Mouse (Mus musculus) embryonic facial prominence, embryonic 13.5 days (tissue): Measurements from ENCODE around the gene Bcas3. TPM values are rescaled to one million over a fixed set of nuclear protein-coding genes. Genes with fewer than 3 reads are reported as not detected.

Source experiments
- ATAC-seq: fragments of 200-750 bp; cut with Nextera tagmentation; 2 replicates; pipeline ENCODE4 v1.8.0; 2017; ENCODE audit warnings: low read depth; ENCODE audit not compliant: insufficient number of reproducible peaks, insufficient read depth, low FRiP score, low TSS enrichment
- H3K27ac ChIP-seq: fragments of 300-500 bp; sonication (generic); 2 replicates; pipeline ENCODE4 v1.5.1; 2015; ENCODE audit warnings: moderate library complexity, mild to moderate bottlenecking, inconsistent platforms
- H3K27me3 ChIP-seq: fragments of 300-500 bp; sonication (generic); 2 replicates; pipeline ENCODE4 v1.6.1; 2015; ENCODE audit warnings: mild to moderate bottlenecking, inconsistent platforms
- H3K36me3 ChIP-seq: fragments of 300-500 bp; sonication (generic); 2 replicates; pipeline ENCODE4 v1.6.1; 2015; ENCODE audit warnings: mild to moderate bottlenecking, inconsistent platforms
- H3K4me1 ChIP-seq: fragments of 300-500 bp; sonication (generic); 2 replicates; pipeline ENCODE4 v1.6.1; 2015; ENCODE audit warnings: inconsistent platforms
- H3K4me2 ChIP-seq: fragments of 300-500 bp; sonication (generic); 2 replicates; pipeline ENCODE4 v1.6.1; 2015; ENCODE audit warnings: moderate library complexity, mild to moderate bottlenecking, inconsistent platforms
- H3K4me3 ChIP-seq: fragments of 300-500 bp; sonication (generic); 2 replicates; pipeline ENCODE4 v1.5.1; 2015; ENCODE audit warnings: mild to moderate bottlenecking, inconsistent platforms
- H3K9ac ChIP-seq: fragments of 300-500 bp; sonication (generic); 2 replicates; pipeline ENCODE4 v1.6.1; 2015; ENCODE audit warnings: mild to moderate bottlenecking, inconsistent platforms
- H3K9me3 ChIP-seq: fragments of 300-500 bp; sonication (generic); 2 replicates; pipeline ENCODE4 v1.6.1; 2016; ENCODE audit warnings: inconsistent platforms
- WGBS: fragments of 180-500 bp; shearing (Covaris S2); methylation state at CpG from one replicate; pipeline ENCODE4 v1.1.7; 2015; ENCODE audit warnings: mixed read lengths; 5-methylcytosine and 5-hydroxymethylcytosine counted together
- polyA plus RNA-seq: library from polyadenylated mRNA; unstranded; fragments of >200 nt; fragmentation: Nextera tagmentation; extraction: Ambion mirVana; gene quantifications from 2 replicates; pipeline ENCODE4 v1.2.1, GENCODE M21; 2015

Gene Bcas3
- polyA plus RNA-seq, 1 experiment from 2014 or later: 33.1 TPM

DNA sequence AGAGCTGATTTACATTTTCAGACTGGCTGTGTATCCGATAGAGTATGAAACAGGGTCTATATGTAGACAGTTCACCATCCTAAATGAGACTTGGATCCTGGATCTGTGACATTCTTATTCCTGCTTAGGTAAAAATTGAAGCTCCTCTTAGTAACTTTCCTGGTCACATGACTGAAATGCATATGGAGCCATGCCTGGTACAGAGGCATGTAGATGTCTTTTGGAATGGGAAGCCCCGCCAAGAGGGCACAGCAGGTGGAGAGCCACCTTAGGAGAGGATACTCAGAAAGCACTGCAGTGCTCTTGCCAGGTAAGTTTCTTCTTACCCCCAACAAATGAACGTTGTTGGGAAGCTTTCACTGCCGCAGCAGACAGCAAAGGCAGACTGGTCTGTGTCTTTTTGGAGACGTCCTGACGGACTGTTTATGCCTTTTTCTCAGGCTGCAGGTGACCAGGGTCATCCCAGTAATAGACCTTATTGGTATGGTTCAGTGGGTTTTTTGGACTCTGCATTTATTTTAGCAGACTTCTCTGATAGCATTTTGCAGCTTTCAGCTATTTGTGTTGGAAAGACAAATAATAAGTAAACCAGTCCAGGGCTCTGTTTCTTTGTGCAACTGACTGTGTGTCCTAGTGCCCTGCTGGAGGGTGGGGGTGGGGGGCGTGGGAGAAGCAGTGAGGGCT is 292.3 kb downstream of the Bcas3 start:
- Histone ChIP-seq H3K27ac (peak overlapping the region; percentile 72), H3K9me3 (no peaks in the 10 kb centered on the region), H3K27me3 (no peaks in the 10 kb centered on the region), H3K4me2 (no peak overlapping the region), H3K4me1 (peaks cover 48% of the 10 kb centered on the region), H3K36me3 (no peaks in the 10 kb centered on the region), H3K4me3 (no peak overlapping the region), H3K9ac (0 out of 2 replicates have a peak overlapping the region, but pooled peaks have one; percentile 51)
- WGBS: 75% methylated on average over 7 of the region's 7 CpGs
- ATAC-seq: no peak

DNA sequence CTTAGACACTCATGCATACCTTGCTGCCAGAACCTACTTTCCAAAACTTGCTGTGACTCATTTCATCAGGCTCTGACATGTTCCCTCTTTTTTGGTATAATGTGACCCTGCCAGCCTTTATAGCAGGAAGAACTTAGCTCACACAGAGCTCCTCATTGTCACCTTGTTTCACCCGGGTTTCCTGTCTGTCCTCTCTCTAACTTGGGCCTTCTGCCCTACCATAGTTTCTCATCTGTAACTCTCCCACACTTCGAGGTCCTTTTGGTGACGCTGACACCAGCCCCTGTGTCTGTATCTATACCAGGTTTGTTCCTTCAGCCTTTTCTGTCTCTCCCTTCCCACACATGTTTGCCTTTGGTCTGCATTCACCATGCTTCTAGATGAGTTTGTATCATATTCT is 295.9 kb downstream of the Bcas3 start:
- Histone ChIP-seq H3K36me3 (no peaks in the 10 kb centered on the region), H3K9me3 (no peaks in the 10 kb centered on the region), H3K4me1 (peaks cover 28% of the 10 kb centered on the region), H3K27me3 (no peaks in the 10 kb centered on the region), H3K9ac (no peak overlapping the region), H3K4me3 (no peak overlapping the region), H3K4me2 (no peak overlapping the region), H3K27ac (no peak overlapping the region)
- no peak for ATAC-seq
- WGBS: 45% methylated on average over 3 of the region's 3 CpGs

DNA sequence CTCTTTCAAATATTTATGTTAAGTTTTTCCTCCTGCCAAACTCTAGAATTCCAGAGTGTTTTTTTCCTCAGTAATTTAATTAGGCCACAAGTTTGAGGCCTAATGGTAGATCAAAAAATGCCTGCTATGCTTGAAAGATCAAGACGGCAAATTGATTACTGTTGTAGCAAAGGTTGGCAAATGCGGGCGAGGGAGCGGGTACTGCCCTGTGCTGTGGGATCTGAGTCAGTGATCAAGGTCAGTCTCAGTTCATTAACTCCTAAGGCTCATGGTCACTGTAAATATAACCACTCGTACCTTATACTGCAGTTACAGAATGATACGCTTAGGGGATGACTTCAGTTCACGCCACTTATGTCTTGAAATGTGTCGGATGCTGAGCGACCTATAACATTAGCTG is 296.4 kb downstream of the Bcas3 start:
- H3K27ac ChIP-seq: no peak overlapping the region
- H3K36me3 ChIP-seq: no peaks in the 10 kb centered on the region
- H3K4me2 ChIP-seq: no peak overlapping the region
- H3K9me3 ChIP-seq: no peaks in the 10 kb centered on the region
- ATAC-seq: no peak
- no peak overlapping the region for H3K4me3 ChIP-seq
- H3K9ac ChIP-seq: no peak overlapping the region
- no peaks in the 10 kb centered on the region for H3K27me3 ChIP-seq
- peaks cover 23% of the 10 kb centered on the region for H3K4me1 ChIP-seq
- 49% methylated on average over 9 of the region's 9 CpGs for WGBS

DNA sequence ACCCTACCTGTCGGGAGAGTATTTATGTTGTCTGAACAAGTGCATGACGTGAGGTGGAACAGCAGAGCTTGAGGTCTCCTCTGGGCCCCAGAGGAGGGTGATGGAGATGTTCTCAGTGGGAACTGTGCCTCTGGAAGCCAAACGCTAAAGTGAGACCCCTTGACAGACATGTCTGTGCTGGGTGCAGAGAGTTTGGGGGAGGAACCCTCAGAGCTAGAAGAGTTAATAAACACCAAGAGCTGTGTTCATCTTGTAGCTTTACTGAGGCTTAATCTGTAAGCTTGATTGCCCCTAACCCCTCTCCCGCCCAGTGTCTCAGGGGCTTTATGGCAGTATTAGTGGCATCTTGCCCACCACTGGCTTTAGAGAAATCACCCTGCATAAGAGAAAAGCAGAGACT is 304.5 kb downstream of the Bcas3 start:
- 0 out of 2 replicates have a peak, but pooled peaks cover 3% of the 10 kb centered on the region for H3K4me1 ChIP-seq
- H3K4me3 ChIP-seq: no peak overlapping the region
- no peak overlapping the region for H3K27ac ChIP-seq
- no peaks in the 10 kb centered on the region for H3K27me3 ChIP-seq
- ATAC-seq: no peak
- 73% methylated on average over 4 of the region's 4 CpGs for WGBS
- no peaks in the 10 kb centered on the region for H3K9me3 ChIP-seq
- H3K9ac ChIP-seq: no peak overlapping the region
- no peaks in the 10 kb centered on the region for H3K36me3 ChIP-seq
- H3K4me2 ChIP-seq: no peak overlapping the region

DNA sequence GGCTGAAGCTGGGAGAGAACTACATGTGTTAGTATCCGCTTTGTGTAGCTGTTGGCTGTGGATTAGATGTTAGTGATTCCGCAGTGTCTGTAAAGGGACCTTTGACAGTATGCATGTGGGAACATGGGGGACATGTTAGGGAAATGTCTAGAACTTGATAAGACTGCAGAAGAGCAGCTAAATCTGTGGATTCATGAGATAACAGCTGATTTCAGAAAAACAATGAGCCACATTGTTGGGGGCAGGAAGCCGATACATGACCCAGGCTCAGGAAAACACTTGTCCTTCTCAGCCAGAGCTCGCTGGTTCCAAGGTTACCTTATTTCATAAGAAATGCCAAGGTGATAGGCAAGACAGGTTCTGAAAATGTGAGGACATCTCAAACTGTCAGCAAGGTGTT is 307.3 kb downstream of the Bcas3 start:
- ATAC-seq: no peak
- no peak overlapping the region for H3K4me3 ChIP-seq
- no peaks in the 10 kb centered on the region for H3K27me3 ChIP-seq
- no peak overlapping the region for H3K27ac ChIP-seq
- H3K36me3 ChIP-seq: no peaks in the 10 kb centered on the region
- 80% methylated on average over 4 of the region's 4 CpGs for WGBS
- H3K9ac ChIP-seq: no peak overlapping the region
- H3K4me1 ChIP-seq: 0 out of 2 replicates have a peak, but pooled peaks cover 3% of the 10 kb centered on the region
- H3K4me2 ChIP-seq: no peak overlapping the region
- no peaks in the 10 kb centered on the region for H3K9me3 ChIP-seq

DNA sequence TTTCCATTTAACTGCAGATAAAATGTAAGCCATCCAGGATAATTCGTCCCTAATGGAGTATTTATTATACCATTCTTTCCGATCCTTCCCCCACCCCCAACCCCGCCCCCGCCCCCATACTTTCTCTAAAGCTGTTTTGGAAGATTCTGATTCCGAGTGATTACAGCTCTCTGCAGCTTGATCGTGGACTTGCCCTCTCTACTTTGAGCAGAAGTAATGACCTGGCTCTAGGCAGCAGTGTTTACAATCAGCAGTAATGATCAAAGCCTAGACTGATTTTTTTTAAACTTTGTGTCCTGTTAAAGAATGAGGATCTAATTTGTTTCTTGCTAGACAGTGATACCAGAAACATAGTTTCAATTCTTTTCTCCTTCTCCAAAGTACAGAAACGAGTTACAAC is 314.2 kb downstream of the Bcas3 start:
- Histone ChIP-seq H3K4me1 (peaks cover 28% of the 10 kb centered on the region), H3K4me3 (no peak overlapping the region), H3K27me3 (peaks cover 14% of the 10 kb centered on the region), H3K27ac (peak overlapping the region; percentile 68), H3K36me3 (no peaks in the 10 kb centered on the region), H3K9ac (no peak overlapping the region), H3K4me2 (peak overlapping the region; percentile 53), H3K9me3 (no peaks in the 10 kb centered on the region)
- WGBS: 21% methylated on average over 7 of the region's 7 CpGs
- ATAC-seq: no peak

DNA sequence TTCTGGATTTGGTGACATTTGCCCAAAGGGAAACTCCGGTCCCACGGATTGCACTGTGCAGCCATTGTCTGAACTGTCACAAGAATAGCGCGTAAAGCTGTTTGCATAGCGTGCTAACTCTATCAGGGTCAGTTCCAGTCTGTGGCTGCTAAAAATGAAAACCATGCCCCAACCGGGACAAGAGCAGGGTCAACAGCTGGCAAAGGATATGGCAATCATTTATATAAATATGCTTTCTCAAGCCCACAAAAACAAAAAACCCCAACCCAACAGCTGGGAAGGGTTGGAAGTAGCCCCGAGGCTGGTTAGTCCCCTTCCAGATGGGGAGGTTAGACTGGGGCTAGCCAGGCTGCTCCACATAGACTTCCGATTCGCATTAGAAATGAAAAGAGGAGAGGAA is 314.8 kb downstream of the Bcas3 start:
- peak; percentile 67; the same call in 1 of the 2 replicates for ATAC-seq
- Histone ChIP-seq H3K36me3 (no peaks in the 10 kb centered on the region), H3K9ac (0 out of 2 replicates have a peak overlapping the region, but pooled peaks have one; percentile 4), H3K4me2 (peak overlapping the region; percentile 53), H3K4me1 (peaks cover 28% of the 10 kb centered on the region), H3K27me3 (peaks cover 14% of the 10 kb centered on the region), H3K27ac (peak overlapping the region; percentile 68), H3K4me3 (peak overlapping the region; percentile 17), H3K9me3 (no peaks in the 10 kb centered on the region)
- WGBS: 16% methylated on average over 9 of the region's 9 CpGs

DNA sequence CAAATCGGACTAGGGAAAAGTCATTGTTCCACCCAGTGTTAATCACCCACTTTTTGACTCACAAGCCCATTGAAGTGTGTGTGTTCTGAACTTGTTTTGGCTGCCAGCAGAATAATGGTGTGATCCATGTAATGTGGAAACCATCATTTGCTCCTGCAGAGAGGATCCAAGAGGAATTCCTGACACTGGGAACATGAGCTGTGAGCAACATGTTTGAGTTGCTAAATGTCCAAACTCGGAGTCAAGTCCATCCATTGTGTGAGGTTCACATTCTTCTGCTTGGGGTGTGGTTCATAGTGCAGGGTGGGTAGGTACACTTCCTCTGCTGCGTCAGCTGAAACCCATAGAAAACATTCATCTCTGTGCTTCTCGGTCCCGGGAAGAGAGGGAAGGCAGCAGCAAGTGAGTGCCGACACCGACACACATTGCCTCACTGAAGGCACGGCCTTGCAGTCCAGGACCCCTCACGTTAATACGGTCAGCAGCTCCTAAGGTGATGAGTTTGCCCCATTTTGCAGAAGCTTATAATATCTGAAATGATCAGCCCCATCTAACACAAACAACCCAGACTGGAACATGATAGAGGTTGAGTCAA is 320.0 kb downstream of the Bcas3 start:
- H3K9me3 ChIP-seq: no peaks in the 10 kb centered on the region
- no peak for ATAC-seq
- H3K36me3 ChIP-seq: no peaks in the 10 kb centered on the region
- no peak overlapping the region for H3K27ac ChIP-seq
- H3K27me3 ChIP-seq: peaks cover 18% of the 10 kb centered on the region
- H3K4me2 ChIP-seq: no peak overlapping the region
- peaks cover 35% of the 10 kb centered on the region for H3K4me1 ChIP-seq
- H3K4me3 ChIP-seq: no peak overlapping the region
- WGBS: 74% methylated on average over 10 of the region's 10 CpGs
- no peak overlapping the region for H3K9ac ChIP-seq

DNA sequence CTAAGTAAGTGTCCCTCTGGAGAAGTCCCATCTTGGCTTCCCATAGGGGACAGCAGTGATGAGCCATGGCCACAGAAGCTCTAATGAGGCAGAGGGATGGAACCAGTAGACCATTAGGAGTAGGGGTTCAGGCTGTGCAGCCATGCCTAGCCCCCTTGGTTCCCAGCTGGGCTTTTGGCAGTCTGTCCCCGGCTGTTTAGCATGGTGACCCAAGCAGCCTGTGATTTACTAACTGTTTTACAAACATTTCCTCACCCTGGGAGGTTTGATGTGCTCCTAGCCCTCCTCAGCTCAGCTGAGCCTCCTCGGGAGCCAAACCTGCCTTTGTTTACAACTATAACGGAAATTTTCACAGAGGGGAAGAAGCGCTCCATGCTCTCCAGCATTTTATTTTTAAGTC is 322.3 kb downstream of the Bcas3 start:
- 67% methylated on average over 4 of the region's 4 CpGs for WGBS
- peaks cover 22% of the 10 kb centered on the region for H3K4me1 ChIP-seq
- no peak for ATAC-seq
- no peak overlapping the region for H3K27ac ChIP-seq
- H3K9ac ChIP-seq: no peak overlapping the region
- H3K36me3 ChIP-seq: no peaks in the 10 kb centered on the region
- H3K9me3 ChIP-seq: no peaks in the 10 kb centered on the region
- H3K4me3 ChIP-seq: no peak overlapping the region
- H3K27me3 ChIP-seq: peaks cover 9% of the 10 kb centered on the region; the same call in 1 of the 2 replicates
- H3K4me2 ChIP-seq: no peak overlapping the region

DNA sequence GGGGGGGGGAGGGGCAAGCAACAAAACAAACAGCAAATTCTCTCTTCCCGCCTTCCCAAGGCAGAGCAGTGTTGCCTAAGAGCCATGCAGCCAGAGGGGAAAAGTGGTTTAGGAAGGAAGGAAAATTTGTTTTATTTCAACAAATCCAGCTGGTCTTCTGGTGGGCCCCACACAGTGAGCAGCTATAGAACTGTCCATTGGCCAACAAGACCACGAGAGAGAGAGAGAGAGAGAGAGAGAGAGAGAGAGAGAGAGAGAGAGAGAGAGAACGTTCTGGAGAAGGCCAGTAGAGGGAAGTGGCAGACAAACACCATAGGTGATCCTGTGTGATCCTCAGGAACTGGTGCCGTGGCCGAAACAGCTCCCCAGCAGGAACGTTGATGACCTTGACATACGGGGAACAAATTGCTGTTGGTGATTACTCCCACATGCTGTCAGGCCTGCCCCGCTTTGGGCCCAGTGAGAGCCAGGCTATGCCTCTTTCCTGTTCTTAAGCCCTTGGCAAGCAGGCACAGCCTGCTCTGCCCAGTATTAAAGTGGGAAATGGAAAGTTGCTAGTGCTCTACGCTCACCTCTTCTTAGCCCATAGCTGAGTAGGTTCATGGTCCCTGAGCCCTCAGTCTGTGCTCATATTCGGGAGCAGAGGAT is 323.5 kb downstream of the Bcas3 start:
- WGBS: 43% methylated on average over 10 of the region's 10 CpGs
- Histone ChIP-seq H3K4me3 (no peak overlapping the region), H3K36me3 (no peaks in the 10 kb centered on the region), H3K27ac (no peak overlapping the region), H3K9me3 (no peaks in the 10 kb centered on the region), H3K4me2 (no peak overlapping the region), H3K9ac (no peak overlapping the region), H3K27me3 (peaks cover 4% of the 10 kb centered on the region; the same call in 1 of the 2 replicates), H3K4me1 (peaks cover 22% of the 10 kb centered on the region)
- no peak for ATAC-seq

DNA sequence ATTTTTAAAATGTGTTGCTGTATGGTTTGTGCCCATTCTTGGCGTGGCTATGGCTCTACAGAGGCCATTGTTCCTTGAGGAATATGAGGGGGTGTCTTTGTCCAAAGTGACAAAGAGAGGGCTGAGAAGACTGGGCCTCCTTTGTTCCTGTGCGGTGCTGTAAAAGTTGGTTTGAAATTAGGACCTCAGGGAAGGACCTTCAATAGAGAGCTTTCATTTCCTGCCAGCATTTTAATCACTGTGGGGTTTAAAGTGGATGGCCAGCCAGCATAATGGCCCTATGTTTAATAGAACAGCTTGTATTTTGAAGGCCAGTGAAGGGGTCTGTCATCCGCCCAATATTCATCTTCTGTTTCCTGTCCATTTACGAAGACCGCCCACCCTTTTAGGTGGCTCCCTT is 325.7 kb downstream of the Bcas3 start:
- H3K27me3 ChIP-seq: peaks cover 4% of the 10 kb centered on the region; the same call in 1 of the 2 replicates
- no peak overlapping the region for H3K9ac ChIP-seq
- H3K4me1 ChIP-seq: peaks cover 41% of the 10 kb centered on the region
- no peak overlapping the region for H3K4me2 ChIP-seq
- 54% methylated on average over 5 of the region's 5 CpGs for WGBS
- ATAC-seq: no peak
- no peaks in the 10 kb centered on the region for H3K36me3 ChIP-seq
- H3K27ac ChIP-seq: no peak overlapping the region
- H3K9me3 ChIP-seq: no peaks in the 10 kb centered on the region
- H3K4me3 ChIP-seq: no peak overlapping the region
